Mouse (Mus musculus) myocyte (in vitro differentiated cells): ENCODE results near the gene Mdp1.

Source experiments
- CEBPB ChIP-seq: IDR thresholded peaks from 2 replicates; pipeline ENCODE4 v1.6.1; 2011; ENCODE audit warnings: mild to moderate bottlenecking, moderate library complexity; ENCODE audit not compliant: poor library complexity, insufficient read depth, severe bottlenecking
- E2F4 ChIP-seq: IDR thresholded peaks from one replicate; pipeline ENCODE4 v1.6.1; 2011; ENCODE audit warnings: mild to moderate bottlenecking, control low read depth, moderate library complexity; ENCODE audit not compliant: insufficient read depth
- MAX ChIP-seq: IDR thresholded peaks from one replicate; pipeline ENCODE4 v1.6.1; 2011; ENCODE audit warnings: low read depth, mild to moderate bottlenecking, control low read depth
- MYOD1 ChIP-seq, 3 experiments: IDR thresholded peaks; one replicate each; pipeline ENCODE4 v1.6.1; 2011; ENCODE audit warnings: control low read depth in 2 of 3, low read depth in 2 of 3, mild to moderate bottlenecking in 2 of 3, moderate library complexity in 1 of 3; ENCODE audit not compliant: insufficient read length in 2 of 3, control insufficient read depth in 1 of 3
- MYOG ChIP-seq, 3 experiments: IDR thresholded peaks; one replicate each; pipeline ENCODE4 v1.6.1; 2011; ENCODE audit warnings: control low read depth in 2 of 3, low read depth in 2 of 3, mild to moderate bottlenecking in 2 of 3; ENCODE audit not compliant: insufficient read length in 2 of 3, control insufficient read depth in 1 of 3, insufficient read depth in 1 of 3
- POLR2A ChIP-seq: IDR thresholded peaks from one replicate; pipeline ENCODE4 v1.6.1; 2011; ENCODE audit warnings: low read depth, mild to moderate bottlenecking, control low read depth, moderate library complexity; ENCODE audit not compliant: insufficient read length
- POLR2AphosphoS2 ChIP-seq: IDR thresholded peaks from one replicate; pipeline ENCODE4 v1.6.1; 2011; ENCODE audit warnings: low read depth, control low read depth; ENCODE audit not compliant: insufficient read length
- REST ChIP-seq: IDR thresholded peaks from one replicate; pipeline ENCODE4 v1.6.1; 2011; ENCODE audit warnings: mild to moderate bottlenecking, control low read depth, moderate library complexity; ENCODE audit not compliant: insufficient read depth, insufficient read length
- TCF12 ChIP-seq: IDR thresholded peaks from one replicate; pipeline ENCODE4 v1.6.1; 2011; ENCODE audit warnings: mild to moderate bottlenecking, control low read depth; ENCODE audit not compliant: poor library complexity, insufficient read depth, severe bottlenecking
- TCF3 ChIP-seq: IDR thresholded peaks from one replicate; pipeline ENCODE4 v1.6.1; 2011; ENCODE audit warnings: low read depth, control low read depth; ENCODE audit not compliant: insufficient read length
- USF1 ChIP-seq: IDR thresholded peaks from one replicate; pipeline ENCODE4 v1.6.1; 2011; ENCODE audit warnings: low read depth, mild to moderate bottlenecking, control low read depth, moderate library complexity

GRCm38 (mm10) chr14:55641291-55641690 lies 19.0 kb downstream of the Mdp1 start:
- TF ChIP-seq POLR2A (no peak), TCF12 (no peak), MYOD1 (IDR thresholded peaks at IDR 0.05; ENCODE audit: control insufficient read depth in 1 of 3, insufficient read length in 2 of 3, low read depth in 2 of 3) (no peak), CEBPB (no peak), POLR2AphosphoS2 (no peak), TCF3 (no peak), E2F4 (no peak), USF1 (no peak), MAX (no peak), MYOG (IDR thresholded peaks at IDR 0.05; ENCODE audit: control insufficient read depth in 1 of 3, insufficient read depth in 1 of 3, insufficient read length in 2 of 3, low read depth in 2 of 3) (no peak), REST (no peak)
